Mouse (Mus musculus) urinary bladder, postnatal 4 days (tissue): ENCODE results near the gene Msantd3.

Experiments
- DNase-seq, 2 experiments: peaks; one replicate each; pipeline ENCODE4 v3.0.0; 2021 to 2022; ENCODE audit warnings: low spot score in 2 of 2

Msantd3 gene

DNA sequence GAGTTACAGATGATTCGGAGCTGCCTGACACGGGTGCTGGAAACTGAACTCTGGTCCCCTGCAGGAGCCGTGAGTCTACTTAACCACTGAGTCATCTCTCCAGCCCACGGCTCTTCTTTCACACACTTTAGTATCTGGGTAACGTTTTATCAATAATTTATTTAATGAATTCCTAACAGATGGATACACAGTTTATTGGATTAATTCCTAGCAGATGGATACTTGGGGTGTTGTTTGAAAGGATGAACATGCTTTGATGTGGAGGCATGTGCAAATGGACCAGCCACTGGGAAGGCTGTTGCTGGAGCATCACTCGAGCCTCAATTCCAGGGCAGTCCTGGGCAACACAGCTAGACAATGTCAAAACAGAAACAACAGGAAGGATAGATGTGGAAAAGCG lies 56.4 kb downstream of the Msantd3 start:
- DNase-seq = no peak

- no peak for DNase-seq
Observed at GRCm38 (mm10) chr4:48605650-48606049, 65.9 kb downstream of the Msantd3 start.

GRCm38 (mm10) chr4:48609485-48609884 lies 69.8 kb downstream of the Msantd3 start:
- DNase-seq = no peak

DNA sequence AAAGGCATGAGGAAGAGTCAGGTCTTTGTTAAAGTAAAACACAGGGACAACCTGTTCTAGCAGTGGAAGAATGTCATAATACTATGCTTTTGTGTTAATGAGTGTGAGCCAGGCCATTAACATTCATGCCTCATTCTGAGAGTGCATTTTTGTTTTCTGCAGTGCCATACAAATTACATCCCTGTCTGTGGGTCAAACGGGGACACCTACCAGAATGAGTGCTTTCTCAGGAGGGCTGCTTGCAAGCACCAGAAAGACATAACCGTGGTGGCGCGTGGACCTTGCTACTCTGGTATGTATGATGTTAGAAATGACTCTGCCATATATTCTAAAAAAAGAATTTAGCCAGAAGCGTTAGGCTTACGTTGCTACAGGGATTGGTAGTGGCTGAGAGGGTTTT lies 70.5 kb downstream of the Msantd3 start:
- no peak for DNase-seq
